Mouse (Mus musculus) layer of hippocampus, adult 9-11 months (tissue): ENCODE results near the gene AU015836.
"Not testable (repeated sequence)": the region's sequence is repeated elsewhere in the genome, so short reads cannot be mapped to it uniquely, and the experiment has no call there.

Source experiments
- DNase-seq: peaks from one replicate; pipeline ENCODE4 v3.0.0; 2022

AU015836 gene

GRCm38 (mm10) chrX:93968444-93968843 is at the start of gene AU015836:
AU015836 (plus strand) TSS chrX:93968659.
- DNase-seq: no peak

- DNase-seq: peak; percentile 8
Measured at GRCm38 (mm10) chrX:93919017-93919416, 49.4 kb upstream of the AU015836 start.

- DNase-seq: no peak
Measured at GRCm38 (mm10) chrX:93928379-93928778, 40.1 kb upstream of the AU015836 start.

GRCm38 (mm10) chrX:93928794-93929193 is 39.7 kb upstream of the AU015836 start:
- no peak for DNase-seq

GRCm38 (mm10) chrX:93931694-93932093 is 36.8 kb upstream of the AU015836 start:
- DNase-seq: no peak

GRCm38 (mm10) chrX:93956727-93957126 is 11.7 kb upstream of the AU015836 start:
- peak; percentile 9 for DNase-seq

- DNase-seq: no peak
Measured at GRCm38 (mm10) chrX:93958502-93958901, 10.0 kb upstream of the AU015836 start.

- DNase-seq: no peak
Measured at GRCm38 (mm10) chrX:93980341-93980740, 11.9 kb downstream of the AU015836 start.

GRCm38 (mm10) chrX:93982193-93982592 is 13.7 kb downstream of the AU015836 start:
- DNase-seq: no peak

GRCm38 (mm10) chrX:93985096-93985495 is 16.6 kb downstream of the AU015836 start:
- DNase-seq: not testable (repeated sequence)

- no peak for DNase-seq
Measured at GRCm38 (mm10) chrX:94006991-94007390, 38.5 kb downstream of the AU015836 start.

GRCm38 (mm10) chrX:94009442-94009841 is 41.0 kb downstream of the AU015836 start:
- no peak for DNase-seq

- no peak for DNase-seq
Measured at GRCm38 (mm10) chrX:94011656-94012173, 43.3 kb downstream of the AU015836 start.

GRCm38 (mm10) chrX:94012479-94013167 is 44.2 kb downstream of the AU015836 start:
- DNase-seq: peak; percentile 48

GRCm38 (mm10) chrX:94016891-94017290 is 48.4 kb downstream of the AU015836 start:
- no peak for DNase-seq

GRCm38 (mm10) chrX:94022264-94022874 is 53.9 kb downstream of the AU015836 start:
- DNase-seq: no peak
